ENCODE assay signal across 8 mouse cellular contexts in the genomic region with DNA sequence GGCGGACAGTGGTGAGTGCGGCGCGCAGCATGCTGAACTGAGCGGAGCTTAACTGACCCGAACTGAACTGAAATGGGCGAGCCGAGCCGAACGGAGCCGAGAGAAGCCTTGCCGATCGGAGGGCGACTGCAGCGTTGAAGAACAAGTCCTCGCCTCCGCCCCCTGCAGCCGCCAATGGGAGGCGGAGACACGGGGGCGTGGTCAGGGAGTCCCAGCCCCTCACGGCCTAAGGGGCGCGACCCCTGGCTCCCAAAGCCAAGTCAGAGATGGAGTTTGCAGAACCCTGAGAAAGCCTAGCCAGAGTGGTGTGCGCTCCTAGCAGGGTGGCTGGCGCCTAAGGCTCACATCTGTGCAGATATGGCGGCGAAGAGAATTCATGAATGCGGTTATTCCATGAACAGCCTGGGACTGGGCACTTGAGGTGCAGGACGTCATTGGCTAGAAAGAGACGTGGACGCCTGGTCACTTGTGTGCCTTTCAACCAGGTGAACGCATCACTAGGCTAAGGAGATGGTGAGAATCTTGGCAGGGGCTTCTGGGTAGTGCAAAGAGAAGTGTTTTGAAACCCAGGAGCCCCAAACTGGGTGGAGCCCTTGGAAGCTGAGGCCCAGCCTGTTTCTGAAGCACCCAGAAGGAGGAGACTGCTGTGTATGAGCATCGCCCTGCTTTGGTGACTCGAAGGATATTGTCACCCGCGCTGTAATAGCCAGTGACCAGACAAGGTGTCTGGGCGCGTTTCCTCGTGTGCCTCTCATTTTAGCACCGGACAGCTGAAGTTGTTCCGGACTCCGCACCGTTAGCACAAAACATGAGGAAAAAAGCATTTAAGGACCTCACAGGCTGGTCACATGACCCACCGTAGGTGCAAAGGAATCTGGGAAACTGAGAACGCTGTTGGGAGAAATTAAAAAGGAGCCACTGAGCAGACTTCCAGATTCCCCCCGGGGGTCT. TPM values are rescaled to one million over a fixed set of nuclear protein-coding genes. Genes with fewer than 3 reads are reported as not detected.
DNase-seq lines count a peak whose midpoint lies in the region; ATAC-seq and TF ChIP-seq lines count a peak whose summit lies in the region.

Aldh2 (minus strand) TSS at position 374 of the 951 bp plus-strand sequence.

- no peaks in the 10 kb centered on the region for H3K36me3 ChIP-seq in G1E (replicated peaks)
- no peaks in the 10 kb centered on the region for H3K36me3 ChIP-seq in forebrain, postnatal 0 days (ENCODE audit: insufficient read depth)
- H3K36me3 ChIP-seq in lung, embryonic 15.5 days = no peaks in the 10 kb centered on the region

- peak within 1 kb of the TSS; percentile 99 for H3K4me2 ChIP-seq in forebrain, postnatal 0 days (ENCODE audit: low read depth)
- H3K4me2 ChIP-seq in lung, embryonic 15.5 days = peak within 1 kb of the TSS; percentile 92

- DNase-seq in G1E (ENCODE audit: low spot score) = peak; percentile 83
- peak; percentile 70 to 71 for DNase-seq in cerebellum, adult 18-20 months
- peak; percentile 81 for DNase-seq in forebrain, postnatal 0 days
- DNase-seq in heart, postnatal 4 days = peak; percentile 87
- DNase-seq in layer of hippocampus, adult 8-10 months (ENCODE audit: low spot score in 2 of 2) = peak; percentile 71 to 74
- peak; percentile 86 for DNase-seq in ovary, adult 18-20 months (ENCODE audit: low spot score)
- DNase-seq in thymus, postnatal 0 days (ENCODE audit: low spot score) = peak; percentile 89

- H3K4me1 ChIP-seq in G1E (ENCODE audit: insufficient read depth, low read depth, low read length) = peaks cover 50% of the 10 kb centered on the region
- H3K4me1 ChIP-seq in forebrain, postnatal 0 days (ENCODE audit: insufficient read depth) = no peaks in the 10 kb centered on the region
- peaks cover 31% of the 10 kb centered on the region for H3K4me1 ChIP-seq in lung, embryonic 15.5 days

- peak; percentile 79 for ATAC-seq in G1E (ENCODE audit: extremely low read depth, insufficient number of reproducible peaks, low FRiP score, poor library complexity, severe bottlenecking)
- ATAC-seq in forebrain, postnatal 0 days = peak; percentile 90
- peak; percentile 88 for ATAC-seq in lung, embryonic 15.5 days (ENCODE audit: borderline replicate concordance, extremely low read depth, low FRiP score, low TSS enrichment)

- 2% methylated on average over 47 of the region's 47 CpGs for WGBS in forebrain, postnatal 0 days
- 3% methylated on average over 46 of the region's 47 CpGs for WGBS in lung, embryonic 15.5 days

- peak within 1 kb of the TSS; percentile 77 for H3K27ac ChIP-seq in forebrain, postnatal 0 days (ENCODE audit: low read depth, low read length)
- peak within 1 kb of the TSS; percentile 86 for H3K27ac ChIP-seq in lung, embryonic 15.5 days

- peak within 1 kb of the TSS; percentile 63 for H3K9ac ChIP-seq in forebrain, postnatal 0 days
- peak within 1 kb of the TSS; percentile 71 for H3K9ac ChIP-seq in lung, embryonic 15.5 days

- TF ChIP-seq CTCF in G1E (IDR thresholded peaks at IDR 0.05; ENCODE audit: low read depth, low read length) = no peak
- peak; percentile 50 for TF ChIP-seq CTCF in forebrain, postnatal 0 days (IDR thresholded peaks at IDR 0.05; ENCODE audit: low read depth)

- H3K9me3 ChIP-seq in G1E (replicated peaks) = no peaks in the 10 kb centered on the region
- no peaks in the 10 kb centered on the region for H3K9me3 ChIP-seq in forebrain, postnatal 0 days (ENCODE audit: low read length)
- H3K9me3 ChIP-seq in lung, embryonic 15.5 days = no peaks in the 10 kb centered on the region

- peaks cover 43% of the 10 kb centered on the region for H3K27me3 ChIP-seq in G1E (ENCODE audit: insufficient read depth, low read length)
- no peaks in the 10 kb centered on the region for H3K27me3 ChIP-seq in forebrain, postnatal 0 days (ENCODE audit: insufficient read depth, low read length)
- H3K27me3 ChIP-seq in lung, embryonic 15.5 days = no peaks in the 10 kb centered on the region

- H3K4me3 ChIP-seq in G1E (ENCODE audit: low read depth, low read length) = peak within 1 kb of the TSS; percentile 72
- H3K4me3 ChIP-seq in forebrain, postnatal 0 days (ENCODE audit: low read depth, low read length) = peak within 1 kb of the TSS; percentile 57
- peak within 1 kb of the TSS; percentile 72 for H3K4me3 ChIP-seq in lung, embryonic 15.5 days

RNA-seq across cellular contexts. Expression of gene Aldh2, which starts in this region (rescaled TPM):
- total RNA-seq in G1E (2014; fragmentation: Nextera tagmentation) = 38.7 and 45.7 TPM in 2 replicates
- 82.9 and 117 TPM in 2 replicates for total RNA-seq in G1E (2017)
- polyA plus RNA-seq in G1E (2012) = 122 and 123 TPM in 2 replicates
- total RNA-seq in forebrain, postnatal 0 days (2014; rRNA removed) = 68.1 and 77.2 TPM in 2 replicates
- 89.0 and 115 TPM in 2 replicates for polyA plus RNA-seq in forebrain, postnatal 0 days (2015; fragmentation: Nextera tagmentation; extraction: Ambion mirVana)
- 100 to 1,000 TPM in 1 of 2 experiments, 10 to 100 TPM in 1; 95.1 to 103 TPM for total RNA-seq in heart, postnatal 4 days (2021)
- 100 to 1,000 TPM; 140 to 151 (median 146) TPM for total RNA-seq in layer of hippocampus, adult 8-10 months (2022)
- polyA plus RNA-seq in lung, embryonic 15.5 days (2015; fragmentation: Nextera tagmentation; extraction: Ambion mirVana) = 319 and 330 TPM in 2 replicates
- 127 and 128 TPM in 2 replicates for polyA plus RNA-seq in thymus, postnatal 0 days (2015; fragmentation: Nextera tagmentation; extraction: Ambion mirVana)

Comparison
In these comparisons a context has a peak if more than half of its experiments do, and no peak if none do; other contexts are left out.
1. Peak in every context shown above with its lines: DNase-seq, ATAC-seq, H3K4me3 ChIP-seq and H3K27ac ChIP-seq.